Mouse (Mus musculus): ENCODE measurements at regions not wholly inside any gene's neighbourhood (a gene's known extent, or its start where the extent isn't known, plus 50 kb on each side); places are given as distances from the start of the nearest gene placed in this dataset.
"Not testable (repeated sequence)": the region's sequence is repeated elsewhere in the genome, so short reads cannot be mapped to it uniquely, and the experiment has no call there.

GRCm38 (mm10) chr13:5317941-5318856 is 543.1 kb upstream of the Klf6 start:
- Histone ChIP-seq H3K27me3 (no peaks in the 10 kb centered on the region), H3K4me2 (no peak overlapping the region), H3K9me3 (no peaks in the 10 kb centered on the region), H3K4me1 (replicated peaks) (0 out of 2 replicates have a peak, but pooled peaks cover 2% of the 10 kb centered on the region), H3K27ac (no peak overlapping the region), H3K9ac (no peak overlapping the region), H3K36me3 (no peaks in the 10 kb centered on the region), H3K4me3 (no peak overlapping the region)
- ATAC-seq (ENCODE audit: low FRiP score), result no peak
- 80% methylated on average over 5 of the region's 5 CpGs for WGBS

GRCm38 (mm10) chr13:5345712-5346111 is 515.6 kb upstream of the Klf6 start:
- H3K4me1 ChIP-seq (replicated peaks), result no peaks in the 10 kb centered on the region
- H3K36me3 ChIP-seq, result no peaks in the 10 kb centered on the region
- no peaks in the 10 kb centered on the region for H3K9me3 ChIP-seq
- H3K27ac ChIP-seq, result no peak overlapping the region
- no peak overlapping the region for H3K9ac ChIP-seq
- no peak overlapping the region for H3K4me3 ChIP-seq
- WGBS, result 68% methylated on average over 4 of the region's 4 CpGs
- ATAC-seq (ENCODE audit: low FRiP score), result no peak
- no peak overlapping the region for H3K4me2 ChIP-seq
- H3K27me3 ChIP-seq, result no peaks in the 10 kb centered on the region

- no peak overlapping the region for H3K9ac ChIP-seq
- no peaks in the 10 kb centered on the region for H3K36me3 ChIP-seq
- H3K9me3 ChIP-seq, result no peaks in the 10 kb centered on the region
- no peak overlapping the region for H3K4me2 ChIP-seq
- H3K27ac ChIP-seq, result no peak overlapping the region
- ATAC-seq (ENCODE audit: low FRiP score), result 0 out of 2 replicates have a peak, but pooled peaks have one; percentile 39
- no peak overlapping the region for H3K4me3 ChIP-seq
- no peaks in the 10 kb centered on the region for H3K4me1 ChIP-seq (replicated peaks)
- no peaks in the 10 kb centered on the region for H3K27me3 ChIP-seq
- 78% methylated on average over 6 of the region's 6 CpGs for WGBS
Measured at GRCm38 (mm10) chr13:5347503-5348469, 513.5 kb upstream of the Klf6 start.

- Histone ChIP-seq H3K9me3 (no peaks in the 10 kb centered on the region), H3K36me3 (no peaks in the 10 kb centered on the region), H3K27me3 (no peaks in the 10 kb centered on the region), H3K4me3 (no peak overlapping the region), H3K4me1 (replicated peaks) (no peaks in the 10 kb centered on the region), H3K9ac (no peak overlapping the region), H3K27ac (no peak overlapping the region), H3K4me2 (no peak overlapping the region)
- 87% methylated on average over 7 of the region's 7 CpGs for WGBS
- no peak for ATAC-seq (ENCODE audit: low FRiP score)
Measured at GRCm38 (mm10) chr13:5367058-5367797, 494.1 kb upstream of the Klf6 start.

GRCm38 (mm10) chr13:5370007-5370406 is 491.3 kb upstream of the Klf6 start:
- no peak for ATAC-seq (ENCODE audit: low FRiP score)
- Histone ChIP-seq H3K27me3 (no peaks in the 10 kb centered on the region), H3K9me3 (no peaks in the 10 kb centered on the region), H3K9ac (no peak overlapping the region), H3K27ac (no peak overlapping the region), H3K36me3 (no peaks in the 10 kb centered on the region), H3K4me3 (no peak overlapping the region), H3K4me2 (no peak overlapping the region), H3K4me1 (replicated peaks) (no peaks in the 10 kb centered on the region)
- 88% methylated on average over 8 of the region's 8 CpGs for WGBS

GRCm38 (mm10) chr13:5373191-5373590 is 488.1 kb upstream of the Klf6 start:
- no peak overlapping the region for H3K4me2 ChIP-seq
- no peaks in the 10 kb centered on the region for H3K27me3 ChIP-seq
- no peak overlapping the region for H3K4me3 ChIP-seq
- no peak overlapping the region for H3K27ac ChIP-seq
- ATAC-seq (ENCODE audit: low FRiP score), result no peak
- no peaks in the 10 kb centered on the region for H3K36me3 ChIP-seq
- H3K9ac ChIP-seq, result no peak overlapping the region
- H3K4me1 ChIP-seq (replicated peaks), result no peaks in the 10 kb centered on the region
- H3K9me3 ChIP-seq, result no peaks in the 10 kb centered on the region

- H3K4me2 ChIP-seq, result no peak overlapping the region
- H3K27me3 ChIP-seq, result no peaks in the 10 kb centered on the region
- no peak for ATAC-seq (ENCODE audit: low FRiP score)
- no peaks in the 10 kb centered on the region for H3K4me1 ChIP-seq (replicated peaks)
- no peak overlapping the region for H3K9ac ChIP-seq
- H3K36me3 ChIP-seq, result no peaks in the 10 kb centered on the region
- no peaks in the 10 kb centered on the region for H3K9me3 ChIP-seq
- H3K4me3 ChIP-seq, result no peak overlapping the region
- no peak overlapping the region for H3K27ac ChIP-seq
- WGBS, result 90% methylated on average over 4 of the region's 4 CpGs
Measured at GRCm38 (mm10) chr13:5408226-5408804, 453.0 kb upstream of the Klf6 start.

- no peaks in the 10 kb centered on the region for H3K9me3 ChIP-seq
- no peak overlapping the region for H3K4me3 ChIP-seq
- H3K27ac ChIP-seq, result no peak overlapping the region
- no peak overlapping the region for H3K9ac ChIP-seq
- no peak overlapping the region for H3K4me2 ChIP-seq
- no peaks in the 10 kb centered on the region for H3K36me3 ChIP-seq
- no peak for ATAC-seq (ENCODE audit: low FRiP score)
- H3K4me1 ChIP-seq (replicated peaks), result no peaks in the 10 kb centered on the region
- no peaks in the 10 kb centered on the region for H3K27me3 ChIP-seq
Measured at GRCm38 (mm10) chr13:5412052-5412451, 449.2 kb upstream of the Klf6 start.

GRCm38 (mm10) chr13:5413009-5413408 is 448.3 kb upstream of the Klf6 start:
- H3K4me1 ChIP-seq (replicated peaks); H3K27ac ChIP-seq; H3K9ac ChIP-seq; H3K9me3 ChIP-seq; H3K4me2 ChIP-seq; ATAC-seq (ENCODE audit: low FRiP score); H3K36me3 ChIP-seq; H3K27me3 ChIP-seq; H3K4me3 ChIP-seq: not testable (repeated sequence)

GRCm38 (mm10) chr13:5424110-5424509 is 437.2 kb upstream of the Klf6 start:
- H3K4me3 ChIP-seq, result no peak overlapping the region
- H3K9ac ChIP-seq, result no peak overlapping the region
- no peak overlapping the region for H3K4me2 ChIP-seq
- H3K27ac ChIP-seq, result no peak overlapping the region
- no peaks in the 10 kb centered on the region for H3K36me3 ChIP-seq
- H3K4me1 ChIP-seq (replicated peaks), result no peaks in the 10 kb centered on the region
- H3K27me3 ChIP-seq, result no peaks in the 10 kb centered on the region
- 93% methylated on average over 1 of the region's 1 CpGs for WGBS
- H3K9me3 ChIP-seq, result no peaks in the 10 kb centered on the region
- ATAC-seq (ENCODE audit: low FRiP score), result no peak

- 75% methylated on average over 9 of the region's 9 CpGs for WGBS
- Histone ChIP-seq H3K27ac (no peak overlapping the region), H3K9me3 (no peaks in the 10 kb centered on the region), H3K4me3 (no peak overlapping the region), H3K36me3 (no peaks in the 10 kb centered on the region), H3K4me2 (no peak overlapping the region), H3K9ac (no peak overlapping the region), H3K4me1 (replicated peaks) (no peaks in the 10 kb centered on the region), H3K27me3 (no peaks in the 10 kb centered on the region)
- ATAC-seq (ENCODE audit: low FRiP score), result no peak
Measured at GRCm38 (mm10) chr13:5425491-5426232, 435.6 kb upstream of the Klf6 start.

Measured in hindbrain, embryonic 13.5 days (tissue).